ENCODE assay signal across 16 mouse cellular contexts in the genomic region with DNA sequence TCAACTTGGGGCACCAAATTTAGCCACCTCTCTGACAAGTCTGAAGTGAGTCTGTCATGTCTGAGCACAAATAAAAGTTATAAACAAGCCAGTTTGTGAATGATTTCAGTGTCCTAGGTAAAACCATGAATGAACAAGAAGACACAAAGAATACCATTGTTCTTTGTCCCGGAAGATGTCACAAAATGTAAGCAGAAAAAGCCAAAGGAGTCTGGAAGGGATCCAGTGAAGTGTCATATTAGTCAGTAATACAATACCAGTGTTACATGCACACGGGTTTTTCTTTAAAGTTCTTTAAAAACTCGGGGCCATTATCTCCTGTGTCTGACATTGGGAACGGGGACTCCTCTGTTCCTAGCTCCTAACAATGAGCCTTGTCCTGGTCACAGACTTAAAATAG.
"Had no signal": no experiment of that assay in that cellular context is flagged by ENCODE, and none has a peak within 500 bp of the region (broad histone marks: within the 10 kb centered on the region; RNA-seq: fewer than 3 reads in every experiment).

No protein-coding gene starts in this region.

- H3K27ac ChIP-seq: intestine, embryonic 15.5 days; kidney, embryonic 15.5 days; left cerebral cortex, adult 2 months; liver, embryonic 13.5 days; lung, embryonic 15.5 days; neural tube, embryonic 12.5 days had no signal

- H3K4me1 ChIP-seq: intestine, embryonic 15.5 days; neural tube, embryonic 12.5 days had no signal

- H3K9me3 ChIP-seq: intestine, embryonic 15.5 days; kidney, embryonic 15.5 days; liver, embryonic 13.5 days; lung, embryonic 15.5 days; neural tube, embryonic 12.5 days had no signal

- H3K4me2 ChIP-seq: intestine, embryonic 15.5 days; kidney, embryonic 15.5 days; liver, embryonic 13.5 days; lung, embryonic 15.5 days; midbrain, embryonic 11.5 days; neural tube, embryonic 12.5 days had no signal

- H3K4me3 ChIP-seq: intestine, embryonic 15.5 days; kidney, embryonic 15.5 days; left cerebral cortex, adult 2 months; liver, embryonic 13.5 days; lung, embryonic 15.5 days; neural tube, embryonic 12.5 days had no signal

- H3K27me3 ChIP-seq: intestine, embryonic 15.5 days; kidney, embryonic 15.5 days; liver, embryonic 13.5 days; lung, embryonic 15.5 days; neural tube, embryonic 12.5 days had no signal

- H3K36me3 ChIP-seq: intestine, embryonic 15.5 days; kidney, embryonic 15.5 days; liver, embryonic 13.5 days; lung, embryonic 15.5 days; neural tube, embryonic 12.5 days had no signal

- H3K9ac ChIP-seq: intestine, embryonic 15.5 days; kidney, embryonic 15.5 days; liver, embryonic 13.5 days; lung, embryonic 15.5 days; neural tube, embryonic 12.5 days had no signal

- ATAC-seq: intestine, embryonic 15.5 days had no signal

- DNase-seq: kidney, adult 11 months; kidney, adult 8-10 months; kidney, postnatal 10 days; kidney, postnatal 36 days; layer of hippocampus, postnatal 36 days; liver, embryonic 13.5 days; midbrain, embryonic 14.5 days; right cerebral cortex, postnatal 25 days; thymus, adult 18-20 months; thymus, postnatal 36 days had no signal
